Mouse (Mus musculus): Measurements from ENCODE around the gene Ubxn6.
"Not testable (repeated sequence)": the region's sequence is repeated elsewhere in the genome, so short reads cannot be mapped to it uniquely, and the experiment has no call there.

The Ubxn6 gene

GRCm38 (mm10) chr17:56112743-56113142 lies 37.9 kb upstream of the Ubxn6 start:
- Histone ChIP-seq H3K36me3 (ENCODE audit: insufficient read depth, low read length) (no peaks in the 10 kb centered on the region), H3K4me1 (replicated peaks; ENCODE audit: low read depth, low read length) (peaks cover 44% of the 10 kb centered on the region), H3K9me3 (ENCODE audit: low read length) (no peaks in the 10 kb centered on the region), H3K4me3 (replicated peaks; ENCODE audit: low read length) (no peak overlapping the region), H3K27me3 (ENCODE audit: insufficient read depth, low read length) (peaks cover 18% of the 10 kb centered on the region)
- TF ChIP-seq NANOG (IDR thresholded peaks at IDR 0.05; ENCODE audit: borderline replicate concordance, low read length) (no peak), CTCF (conservative IDR thresholded peaks at IDR 0.05; ENCODE audit: low read length) (no peak), POU5F1 (IDR thresholded peaks at IDR 0.05; ENCODE audit: borderline replicate concordance, low read length) (no peak)

- no peak overlapping the region for H3K4me3 ChIP-seq (replicated peaks; ENCODE audit: low read length)
- no peak for TF ChIP-seq POU5F1 (IDR thresholded peaks at IDR 0.05; ENCODE audit: borderline replicate concordance, low read length)
- TF ChIP-seq CTCF (conservative IDR thresholded peaks at IDR 0.05; ENCODE audit: low read length), result peak; percentile 85
- TF ChIP-seq NANOG (IDR thresholded peaks at IDR 0.05; ENCODE audit: borderline replicate concordance, low read length), result no peak
These were observed 37.0 kb upstream of the Ubxn6 start for GRCm38 (mm10) chr17:56111864-56112263.

GRCm38 (mm10) chr17:56111021-56111420 lies 36.2 kb upstream of the Ubxn6 start:
- Histone ChIP-seq H3K27me3 (ENCODE audit: insufficient read depth, low read length) (peaks cover 12% of the 10 kb centered on the region), H3K9me3 (ENCODE audit: low read length) (no peaks in the 10 kb centered on the region), H3K4me3 (replicated peaks; ENCODE audit: low read length) (no peak overlapping the region), H3K4me1 (replicated peaks; ENCODE audit: low read depth, low read length) (peaks cover 29% of the 10 kb centered on the region), H3K36me3 (ENCODE audit: insufficient read depth, low read length) (no peaks in the 10 kb centered on the region)
- TF ChIP-seq NANOG (IDR thresholded peaks at IDR 0.05; ENCODE audit: borderline replicate concordance, low read length) (no peak), POU5F1 (IDR thresholded peaks at IDR 0.05; ENCODE audit: borderline replicate concordance, low read length) (no peak), CTCF (conservative IDR thresholded peaks at IDR 0.05; ENCODE audit: low read length) (no peak)

More at GRCm38 (mm10) chr17:56111864-56112263, 37.0 kb upstream of the Ubxn6 start:
- Histone ChIP-seq H3K9me3 (ENCODE audit: low read length) (no peaks in the 10 kb centered on the region), H3K27me3 (ENCODE audit: insufficient read depth, low read length) (peaks cover 18% of the 10 kb centered on the region), H3K4me1 (replicated peaks; ENCODE audit: low read depth, low read length) (peaks cover 37% of the 10 kb centered on the region), H3K36me3 (ENCODE audit: insufficient read depth, low read length) (no peaks in the 10 kb centered on the region)

- H3K9me3 ChIP-seq (ENCODE audit: low read length), result no peaks in the 10 kb centered on the region
- H3K36me3 ChIP-seq (ENCODE audit: insufficient read depth, low read length), result no peaks in the 10 kb centered on the region
- peaks cover 7% of the 10 kb centered on the region for H3K27me3 ChIP-seq (ENCODE audit: insufficient read depth, low read length)
- H3K4me1 ChIP-seq (replicated peaks; ENCODE audit: low read depth, low read length), result peaks cover 29% of the 10 kb centered on the region
- TF ChIP-seq POU5F1 (IDR thresholded peaks at IDR 0.05; ENCODE audit: borderline replicate concordance, low read length) (no peak), NANOG (IDR thresholded peaks at IDR 0.05; ENCODE audit: borderline replicate concordance, low read length) (no peak), CTCF (conservative IDR thresholded peaks at IDR 0.05; ENCODE audit: low read length) (no peak)
- no peak overlapping the region for H3K4me3 ChIP-seq (replicated peaks; ENCODE audit: low read length)
These were observed 35.7 kb upstream of the Ubxn6 start for GRCm38 (mm10) chr17:56110571-56110970.

- no peaks in the 10 kb centered on the region for H3K36me3 ChIP-seq (ENCODE audit: insufficient read depth, low read length)
- peak within 1 kb of the TSS; percentile 32; the same call in 1 of the 2 replicates for H3K4me3 ChIP-seq (replicated peaks; ENCODE audit: low read length)
- H3K4me1 ChIP-seq (replicated peaks; ENCODE audit: low read depth, low read length), result peaks cover 29% of the 10 kb centered on the region
- H3K27me3 ChIP-seq (ENCODE audit: insufficient read depth, low read length), result no peaks in the 10 kb centered on the region
- TF ChIP-seq NANOG (IDR thresholded peaks at IDR 0.05; ENCODE audit: borderline replicate concordance, low read length), result no peak
- TF ChIP-seq POU5F1 (IDR thresholded peaks at IDR 0.05; ENCODE audit: borderline replicate concordance, low read length), result no peak
- no peak for TF ChIP-seq CTCF (conservative IDR thresholded peaks at IDR 0.05; ENCODE audit: low read length)
- H3K9me3 ChIP-seq (ENCODE audit: low read length), result no peaks in the 10 kb centered on the region
These were observed 34.6 kb upstream of the Ubxn6 start, which contains the start of gene Plin4 for GRCm38 (mm10) chr17:56109219-56110051. Gene Plin4 (minus strand): TSS chr17:56109803.

- no peaks in the 10 kb centered on the region for H3K9me3 ChIP-seq (ENCODE audit: low read length)
- H3K36me3 ChIP-seq (ENCODE audit: insufficient read depth, low read length), result peaks cover 7% of the 10 kb centered on the region
- no peak overlapping the region for H3K4me3 ChIP-seq (replicated peaks; ENCODE audit: low read length)
- peaks cover 22% of the 10 kb centered on the region for H3K4me1 ChIP-seq (replicated peaks; ENCODE audit: low read depth, low read length)
- TF ChIP-seq POU5F1 (IDR thresholded peaks at IDR 0.05; ENCODE audit: borderline replicate concordance, low read length) (no peak), CTCF (conservative IDR thresholded peaks at IDR 0.05; ENCODE audit: low read length) (no peak), NANOG (IDR thresholded peaks at IDR 0.05; ENCODE audit: borderline replicate concordance, low read length) (no peak)
- H3K27me3 ChIP-seq (ENCODE audit: insufficient read depth, low read length), result no peaks in the 10 kb centered on the region
These were observed 33.7 kb upstream of the Ubxn6 start for GRCm38 (mm10) chr17:56108334-56109044.

GRCm38 (mm10) chr17:56107736-56108135 lies 32.9 kb upstream of the Ubxn6 start:
- TF ChIP-seq POU5F1 (IDR thresholded peaks at IDR 0.05; ENCODE audit: borderline replicate concordance, low read length) (no peak), CTCF (conservative IDR thresholded peaks at IDR 0.05; ENCODE audit: low read length) (no peak), NANOG (IDR thresholded peaks at IDR 0.05; ENCODE audit: borderline replicate concordance, low read length) (no peak)
- H3K36me3 ChIP-seq (ENCODE audit: insufficient read depth, low read length), result peaks cover 15% of the 10 kb centered on the region
- no peaks in the 10 kb centered on the region for H3K27me3 ChIP-seq (ENCODE audit: insufficient read depth, low read length)
- no peaks in the 10 kb centered on the region for H3K9me3 ChIP-seq (ENCODE audit: low read length)
- no peak overlapping the region for H3K4me3 ChIP-seq (replicated peaks; ENCODE audit: low read length)
- H3K4me1 ChIP-seq (replicated peaks; ENCODE audit: low read depth, low read length), result peaks cover 14% of the 10 kb centered on the region

- H3K36me3 ChIP-seq (ENCODE audit: insufficient read depth, low read length), result peaks cover 22% of the 10 kb centered on the region
- H3K27me3 ChIP-seq (ENCODE audit: insufficient read depth, low read length), result no peaks in the 10 kb centered on the region
- peaks cover 6% of the 10 kb centered on the region for H3K4me1 ChIP-seq (replicated peaks; ENCODE audit: low read depth, low read length)
- no peak for TF ChIP-seq NANOG (IDR thresholded peaks at IDR 0.05; ENCODE audit: borderline replicate concordance, low read length)
- TF ChIP-seq CTCF (conservative IDR thresholded peaks at IDR 0.05; ENCODE audit: low read length), result no peak
- no peak for TF ChIP-seq POU5F1 (IDR thresholded peaks at IDR 0.05; ENCODE audit: borderline replicate concordance, low read length)
- H3K9me3 ChIP-seq (ENCODE audit: low read length), result no peaks in the 10 kb centered on the region
- no peak overlapping the region for H3K4me3 ChIP-seq (replicated peaks; ENCODE audit: low read length)
These were observed 32.2 kb upstream of the Ubxn6 start for GRCm38 (mm10) chr17:56106981-56107380.

GRCm38 (mm10) chr17:56106436-56106835 lies 31.6 kb upstream of the Ubxn6 start:
- H3K9me3 ChIP-seq (ENCODE audit: low read length); H3K27me3 ChIP-seq (ENCODE audit: insufficient read depth, low read length); H3K4me1 ChIP-seq (replicated peaks; ENCODE audit: low read depth, low read length); H3K4me3 ChIP-seq (replicated peaks; ENCODE audit: low read length): not testable (repeated sequence)
- peaks cover 28% of the 10 kb centered on the region for H3K36me3 ChIP-seq (ENCODE audit: insufficient read depth, low read length)

- peaks cover 44% of the 10 kb centered on the region for H3K36me3 ChIP-seq (ENCODE audit: insufficient read depth, low read length)
- not testable (repeated sequence) for H3K4me3 ChIP-seq (replicated peaks; ENCODE audit: low read length); H3K4me1 ChIP-seq (replicated peaks; ENCODE audit: low read depth, low read length); H3K9me3 ChIP-seq (ENCODE audit: low read length); H3K27me3 ChIP-seq (ENCODE audit: insufficient read depth, low read length)
These were observed 30.0 kb upstream of the Ubxn6 start for GRCm38 (mm10) chr17:56104821-56105220.
